Mouse (Mus musculus) erythroblast, embryonic 14.5 days (primary cell): Measurements from ENCODE around the gene Troap.

ENCODE experiments used
- GATA1 ChIP-seq: IDR thresholded peaks from 2 replicates; pipeline ENCODE4 v1.6.1; 2012; ENCODE audit warnings: low read length, inconsistent platforms, mixed read lengths
- TAL1 ChIP-seq: IDR thresholded peaks from 3 replicates; pipeline ENCODE4 v1.6.1; 2012; ENCODE audit warnings: low read length, inconsistent platforms, mixed read lengths

DNA sequence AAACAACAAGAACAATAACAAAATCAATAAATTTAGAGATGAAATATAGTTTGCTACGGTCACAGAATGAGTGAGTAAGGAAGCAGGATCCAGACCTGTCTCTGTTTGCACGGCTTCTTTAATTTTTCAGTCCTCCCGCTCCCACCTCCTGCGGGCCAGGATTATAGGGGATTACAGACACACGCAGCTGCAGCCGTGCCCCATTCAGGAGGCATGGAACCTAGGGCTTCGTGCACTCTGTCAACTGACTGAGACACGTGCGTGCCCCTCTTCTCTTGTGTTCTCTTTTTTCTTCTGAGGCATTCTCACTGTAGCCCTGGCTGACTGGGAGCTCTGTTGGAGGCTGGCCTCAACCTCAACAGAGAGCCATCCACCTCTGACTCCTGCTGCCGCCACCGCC is 55.1 kb downstream of the Troap start:
- TF ChIP-seq TAL1: no peak
- TF ChIP-seq GATA1: no peak
